Mouse (Mus musculus) hindbrain, embryonic 12.5 days (tissue): ENCODE results near the gene Rbm14. TPM values are rescaled to one million over a fixed set of nuclear protein-coding genes. Genes with fewer than 3 reads are reported as not detected.
"Not testable (repeated sequence)": the region's sequence is repeated elsewhere in the genome, so short reads cannot be mapped to it uniquely, and the experiment has no call there.

Source experiments
- ATAC-seq: fragments of 200-750 bp; cut with Nextera tagmentation; 2 replicates; pipeline ENCODE4 v1.8.0; 2017; ENCODE audit warnings: moderate TSS enrichment; ENCODE audit not compliant: low FRiP score
- H3K27ac ChIP-seq: fragments of 300-500 bp; sonication (generic); 2 replicates; pipeline ENCODE4 v1.5.1; 2016; ENCODE audit warnings: mild to moderate bottlenecking
- H3K27me3 ChIP-seq: fragments of 300-500 bp; sonication (generic); 2 replicates; pipeline ENCODE4 v1.6.1; 2016; ENCODE audit warnings: mild to moderate bottlenecking
- H3K36me3 ChIP-seq: fragments of 300-500 bp; sonication (generic); 2 replicates; pipeline ENCODE4 v1.6.1; 2016; ENCODE audit warnings: mild to moderate bottlenecking
- H3K4me1 ChIP-seq: fragments of 300-500 bp; sonication (generic); 2 replicates; pipeline ENCODE4 v1.6.1; 2016
- H3K4me2 ChIP-seq: fragments of 300-500 bp; sonication (generic); replicated peaks from 2 replicates; pipeline ENCODE4 v1.6.1; 2016; ENCODE audit warnings: mild to moderate bottlenecking
- H3K4me3 ChIP-seq: fragments of 300-500 bp; sonication (generic); 2 replicates; pipeline ENCODE4 v1.5.1; 2016; ENCODE audit warnings: mild to moderate bottlenecking
- H3K9ac ChIP-seq: fragments of 300-500 bp; sonication (generic); 2 replicates; pipeline ENCODE4 v1.6.1; 2016; ENCODE audit warnings: mild to moderate bottlenecking, moderate library complexity
- H3K9me3 ChIP-seq: fragments of 300-500 bp; sonication (generic); replicated peaks from 2 replicates; pipeline ENCODE4 v1.6.1; 2016; ENCODE audit warnings: mild to moderate bottlenecking
- WGBS: fragments of 180-500 bp; shearing (Covaris S2); methylation state at CpG from one replicate; pipeline ENCODE4 v1.1.7; 2016; 5-methylcytosine and 5-hydroxymethylcytosine counted together
- polyA plus RNA-seq: library from polyadenylated mRNA; unstranded; fragments of >200 nt; fragmentation: Nextera tagmentation; extraction: Ambion mirVana; gene quantifications from 2 replicates; pipeline ENCODE4 v1.2.1, GENCODE M21; 2016

The Rbm14 gene
- polyA plus RNA-seq, 1 experiment from 2014 or later, result 97.9 TPM

GRCm38 (mm10) chr19:4838526-4839140, 27.2 kb upstream of the Rbm14 start:
- peak overlapping the region; percentile 72 for H3K9ac ChIP-seq
- peaks cover 4% of the 10 kb centered on the region; the same call in 1 of the 2 replicates for H3K36me3 ChIP-seq
- H3K4me3 ChIP-seq, result peak overlapping the region; percentile 59
- peaks cover 17% of the 10 kb centered on the region for H3K4me1 ChIP-seq
- 34% methylated on average over 10 of the region's 10 CpGs for WGBS
- no peaks in the 10 kb centered on the region for H3K9me3 ChIP-seq
- H3K4me2 ChIP-seq, result peak overlapping the region; percentile 95
- ATAC-seq, result peak; percentile 47
- peaks cover 28% of the 10 kb centered on the region for H3K27me3 ChIP-seq
- no peak overlapping the region for H3K27ac ChIP-seq

GRCm38 (mm10) chr19:4837049-4837448, 25.6 kb upstream of the Rbm14 start:
- H3K27me3 ChIP-seq, result peaks cover 26% of the 10 kb centered on the region
- H3K9ac ChIP-seq, result no peak overlapping the region
- no peak for ATAC-seq
- no peak overlapping the region for H3K4me2 ChIP-seq
- no peaks in the 10 kb centered on the region for H3K9me3 ChIP-seq
- 95% methylated on average over 6 of the region's 6 CpGs for WGBS
- H3K36me3 ChIP-seq, result peaks cover 12% of the 10 kb centered on the region
- H3K4me1 ChIP-seq, result peaks cover 21% of the 10 kb centered on the region
- no peak overlapping the region for H3K4me3 ChIP-seq
- H3K27ac ChIP-seq, result no peak overlapping the region

GRCm38 (mm10) chr19:4836096-4836495, 24.7 kb upstream of the Rbm14 start:
- ATAC-seq, result no peak
- peaks cover 21% of the 10 kb centered on the region for H3K4me1 ChIP-seq
- H3K4me3 ChIP-seq, result no peak overlapping the region
- no peak overlapping the region for H3K9ac ChIP-seq
- no peak overlapping the region for H3K4me2 ChIP-seq
- H3K27ac ChIP-seq, result no peak overlapping the region
- WGBS, result 81% methylated on average over 2 of the region's 2 CpGs
- H3K36me3 ChIP-seq, result peaks cover 12% of the 10 kb centered on the region
- peaks cover 17% of the 10 kb centered on the region for H3K27me3 ChIP-seq
- H3K9me3 ChIP-seq, result no peaks in the 10 kb centered on the region

- 84% methylated on average over 8 of the region's 8 CpGs for WGBS
Measured at GRCm38 (mm10) chr19:4833977-4834376, 22.5 kb upstream of the Rbm14 start.

GRCm38 (mm10) chr19:4829156-4829555, 17.7 kb upstream of the Rbm14 start:
- WGBS, result 69% methylated on average over 7 of the region's 7 CpGs

More at GRCm38 (mm10) chr19:4833977-4834376, 22.5 kb upstream of the Rbm14 start:
- H3K27ac ChIP-seq, result no peak overlapping the region
- peaks cover 12% of the 10 kb centered on the region for H3K36me3 ChIP-seq
- no peaks in the 10 kb centered on the region for H3K9me3 ChIP-seq
- ATAC-seq, result no peak
- H3K27me3 ChIP-seq, result no peaks in the 10 kb centered on the region
- no peak overlapping the region for H3K9ac ChIP-seq
- no peak overlapping the region for H3K4me3 ChIP-seq
- H3K4me1 ChIP-seq, result peaks cover 16% of the 10 kb centered on the region
- no peak overlapping the region for H3K4me2 ChIP-seq

GRCm38 (mm10) chr19:4828444-4829114, 17.1 kb upstream of the Rbm14 start:
- no peaks in the 10 kb centered on the region for H3K9me3 ChIP-seq
- H3K9ac ChIP-seq, result no peak overlapping the region
- H3K4me2 ChIP-seq, result no peak overlapping the region
- no peak overlapping the region for H3K4me3 ChIP-seq
- WGBS, result 62% methylated on average over 16 of the region's 16 CpGs
- H3K27me3 ChIP-seq, result no peaks in the 10 kb centered on the region
- no peak for ATAC-seq
- 0 out of 2 replicates have a peak, but pooled peaks cover 4% of the 10 kb centered on the region for H3K4me1 ChIP-seq
- H3K27ac ChIP-seq, result no peak overlapping the region
- H3K36me3 ChIP-seq, result peaks cover 27% of the 10 kb centered on the region

More at GRCm38 (mm10) chr19:4829156-4829555, 17.7 kb upstream of the Rbm14 start:
- no peaks in the 10 kb centered on the region for H3K27me3 ChIP-seq
- H3K9me3 ChIP-seq, result no peaks in the 10 kb centered on the region
- H3K36me3 ChIP-seq, result peaks cover 30% of the 10 kb centered on the region
- H3K4me1 ChIP-seq, result 0 out of 2 replicates have a peak, but pooled peaks cover 4% of the 10 kb centered on the region
- no peak overlapping the region for H3K27ac ChIP-seq
- H3K9ac ChIP-seq, result no peak overlapping the region
- ATAC-seq, result no peak
- no peak overlapping the region for H3K4me2 ChIP-seq
- H3K4me3 ChIP-seq, result no peak overlapping the region

GRCm38 (mm10) chr19:4820678-4821303, 9.4 kb upstream of the Rbm14 start:
- Histone ChIP-seq H3K4me1 (no peaks in the 10 kb centered on the region), H3K4me3 (no peak overlapping the region), H3K27me3 (no peaks in the 10 kb centered on the region), H3K4me2 (no peak overlapping the region), H3K36me3 (peaks cover 17% of the 10 kb centered on the region), H3K27ac (no peak overlapping the region), H3K9me3 (no peaks in the 10 kb centered on the region), H3K9ac (no peak overlapping the region)
- ATAC-seq, result no peak
- 82% methylated on average over 5 of the region's 5 CpGs for WGBS

GRCm38 (mm10) chr19:4817182-4817835, 5.9 kb upstream of the Rbm14 start:
- H3K27ac ChIP-seq, result no peak overlapping the region
- no peaks in the 10 kb centered on the region for H3K36me3 ChIP-seq
- 65% methylated on average over 1 of the region's 1 CpGs for WGBS
- no peak overlapping the region for H3K9ac ChIP-seq
- no peaks in the 10 kb centered on the region for H3K27me3 ChIP-seq
- H3K4me1 ChIP-seq, result no peaks in the 10 kb centered on the region
- no peak overlapping the region for H3K4me3 ChIP-seq
- ATAC-seq, result no peak
- H3K9me3 ChIP-seq, result no peaks in the 10 kb centered on the region
- H3K4me2 ChIP-seq, result no peak overlapping the region

- no peak for ATAC-seq
- no peak overlapping the region for H3K4me2 ChIP-seq
- H3K27ac ChIP-seq, result no peak overlapping the region
- H3K4me3 ChIP-seq, result no peak overlapping the region
- H3K36me3 ChIP-seq, result no peaks in the 10 kb centered on the region
- WGBS, result 79% methylated on average over 5 of the region's 6 CpGs
- H3K9ac ChIP-seq, result no peak overlapping the region
- H3K27me3 ChIP-seq, result no peaks in the 10 kb centered on the region
- H3K4me1 ChIP-seq, result peaks cover 19% of the 10 kb centered on the region
- no peaks in the 10 kb centered on the region for H3K9me3 ChIP-seq
Measured at GRCm38 (mm10) chr19:4813015-4813414, 1.6 kb upstream of the Rbm14 start.

GRCm38 (mm10) chr19:4812334-4812949, 1.0 kb upstream of the Rbm14 start:
- ATAC-seq, H3K36me3 ChIP-seq, H3K9me3 ChIP-seq, H3K27me3 ChIP-seq: not testable (repeated sequence)
- Histone ChIP-seq H3K4me2 (peak overlapping the region; percentile 96), H3K9ac (peak overlapping the region; percentile 82), H3K4me1 (peaks cover 22% of the 10 kb centered on the region), H3K4me3 (peak overlapping the region; percentile 81), H3K27ac (0 out of 2 replicates have a peak overlapping the region, but pooled peaks have one; percentile 93)
- 77% methylated on average over 8 of the region's 8 CpGs for WGBS

- 7% methylated on average over 12 of the region's 12 CpGs for WGBS
- Histone ChIP-seq H3K27ac (peak overlapping the region; percentile 93), H3K27me3 (no peaks in the 10 kb centered on the region), H3K9me3 (no peaks in the 10 kb centered on the region), H3K4me1 (peaks cover 22% of the 10 kb centered on the region), H3K9ac (peak overlapping the region; percentile 82), H3K36me3 (no peaks in the 10 kb centered on the region), H3K4me2 (peak overlapping the region; percentile 96), H3K4me3 (peak overlapping the region; percentile 81)
- ATAC-seq, result peak; percentile 36; the same call in 1 of the 2 replicates
Measured at GRCm38 (mm10) chr19:4811909-4812242, 442 bp upstream of the Rbm14 start.

- WGBS, result under 1% methylated on average over 17 of the region's 17 CpGs
- H3K4me2 ChIP-seq, result peak overlapping the region; percentile 96
- peak overlapping the region; percentile 82 for H3K9ac ChIP-seq
Measured at GRCm38 (mm10) chr19:4810746-4811062, 730 bp downstream of the Rbm14 start.

More at GRCm38 (mm10) chr19:4810746-4811062, 730 bp downstream of the Rbm14 start:
- ATAC-seq, result no peak
- H3K27ac ChIP-seq, result peak overlapping the region; percentile 93
- peaks cover 22% of the 10 kb centered on the region for H3K4me1 ChIP-seq
- H3K36me3 ChIP-seq, result no peaks in the 10 kb centered on the region
- H3K27me3 ChIP-seq, result no peaks in the 10 kb centered on the region
- peak overlapping the region; percentile 81 for H3K4me3 ChIP-seq
- H3K9me3 ChIP-seq, result no peaks in the 10 kb centered on the region
